Mouse (Mus musculus) midbrain, embryonic 14.5 days (tissue): ENCODE measurements around the gene Vmn2r116. TPM values are rescaled to one million over a fixed set of nuclear protein-coding genes. Genes with fewer than 3 reads are reported as not detected.
A peak's percentile ranks its signal among the peaks of the same experiment; 100 is the strongest.
"Not testable (repeated sequence)": the region's sequence is repeated elsewhere in the genome, so short reads cannot be mapped to it uniquely, and the experiment has no call there.

Source experiments
- ATAC-seq: fragments of 200-750 bp; cut with Nextera tagmentation; 2 replicates; pipeline ENCODE4 v1.8.0; 2017; ENCODE audit warnings: moderate number of reproducible peaks, moderate library complexity; ENCODE audit not compliant: low FRiP score, low TSS enrichment
- DNase-seq: peaks from one replicate; pipeline ENCODE4 v3.0.0-alpha.2; 2015
- H3K27ac ChIP-seq: fragments of 300-500 bp; sonication (generic); replicated peaks from 2 replicates; pipeline ENCODE4 v1.5.1; 2014; ENCODE audit warnings: mild to moderate bottlenecking, low read depth, low read length, moderate library complexity
- H3K27me3 ChIP-seq: fragments of 300-500 bp; sonication (generic); 2 replicates; pipeline ENCODE4 v1.6.1; 2014; ENCODE audit warnings: low read length, control low read depth, mixed read lengths; ENCODE audit not compliant: control insufficient read depth, insufficient read depth
- H3K36me3 ChIP-seq: fragments of 300-500 bp; sonication (generic); 2 replicates; pipeline ENCODE4 v1.6.1; 2014; ENCODE audit warnings: low read length, control low read depth; ENCODE audit not compliant: control insufficient read depth, insufficient read depth
- H3K4me1 ChIP-seq: fragments of 300-500 bp; sonication (generic); 2 replicates; pipeline ENCODE4 v1.6.1; 2014; ENCODE audit warnings: mild to moderate bottlenecking, antibody characterized with exemption, low read length, control low read depth; ENCODE audit not compliant: control insufficient read depth, insufficient read depth
- H3K4me2 ChIP-seq: fragments of 300-500 bp; sonication (generic); 2 replicates; pipeline ENCODE4 v1.6.1; 2014; ENCODE audit warnings: mild to moderate bottlenecking, low read length, moderate library complexity
- H3K4me3 ChIP-seq: fragments of 300-500 bp; sonication (generic); replicated peaks from 2 replicates; pipeline ENCODE4 v1.5.1; 2014; ENCODE audit warnings: low read depth, low read length
- H3K9ac ChIP-seq: fragments of 300-500 bp; sonication (generic); replicated peaks from 2 replicates; pipeline ENCODE4 v1.6.1; 2014; ENCODE audit warnings: mild to moderate bottlenecking, low read length, moderate library complexity
- H3K9me3 ChIP-seq: fragments of 300-500 bp; sonication (generic); 2 replicates; pipeline ENCODE4 v1.6.1; 2016; ENCODE audit warnings: low read length, control low read depth, mixed read lengths; ENCODE audit not compliant: control insufficient read depth
- WGBS: fragments of 180-500 bp; shearing (Covaris S2); extraction: QIAGEN DNeasy Blood & Tissue Kit; methylation state at CpG from one replicate; pipeline ENCODE4 v1.1.7; 2014; 5-methylcytosine and 5-hydroxymethylcytosine counted together
- polyA plus RNA-seq: library from polyadenylated mRNA; unstranded; fragments of >200 nt; fragmentation: Nextera tagmentation; extraction: Ambion mirVana; gene quantifications from 2 replicates; pipeline ENCODE4 v1.2.1, GENCODE M21; 2014

Gene Vmn2r116
- not detected in 2 replicates for polyA plus RNA-seq

- H3K27ac ChIP-seq, H3K27me3 ChIP-seq, DNase-seq, H3K4me1 ChIP-seq, H3K4me3 ChIP-seq, H3K4me2 ChIP-seq, ATAC-seq, H3K9ac ChIP-seq, H3K36me3 ChIP-seq, H3K9me3 ChIP-seq: not testable (repeated sequence)
These were observed at the start of gene Vmn2r116 for GRCm38 (mm10) chr17:23384304-23384703. Gene Vmn2r116 (plus strand): TSS chr17:23384604.

- not testable (repeated sequence) for DNase-seq, H3K4me2 ChIP-seq, H3K9me3 ChIP-seq, H3K36me3 ChIP-seq, H3K4me1 ChIP-seq, ATAC-seq, H3K9ac ChIP-seq, H3K27ac ChIP-seq, H3K27me3 ChIP-seq, H3K4me3 ChIP-seq
- WGBS: 57% methylated on average over 2 of the region's 2 CpGs
These were observed 41.0 kb upstream of the Vmn2r116 start, which contains the start of gene Vmn2r115 for GRCm38 (mm10) chr17:23343441-23343840. Gene Vmn2r115 (plus strand): TSS chr17:23343741.

DNA sequence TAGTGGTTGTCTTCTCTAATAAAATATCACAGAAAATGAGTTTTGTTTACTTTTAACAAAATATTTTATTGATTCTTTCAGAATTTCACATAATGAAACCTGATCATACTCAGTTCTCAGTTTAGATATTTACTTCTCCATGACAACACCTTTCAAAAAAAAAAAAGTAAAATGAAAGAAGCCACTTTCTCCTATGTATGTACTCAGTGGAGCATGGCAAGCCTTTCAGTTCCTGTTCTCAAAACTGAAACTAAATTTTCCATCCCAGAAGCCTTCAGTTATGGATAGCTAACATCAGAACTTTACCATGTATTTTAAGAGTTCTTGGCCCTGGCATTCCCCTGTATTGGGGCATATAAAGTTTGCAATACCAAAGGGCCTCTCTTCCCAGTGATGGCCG is 32.8 kb upstream of the Vmn2r116 start:
- WGBS: 53% methylated on average over 1 of the region's 1 CpGs
- ATAC-seq: no peak

GRCm38 (mm10) chr17:23433150-23433679 is 48.8 kb downstream of the Vmn2r116 start:
- no peak overlapping the region for H3K4me2 ChIP-seq
- peak; percentile 53; the same call in 1 of the 2 replicates for ATAC-seq
- 77% methylated on average over 6 of the region's 6 CpGs for WGBS
- H3K9me3 ChIP-seq: peaks cover 9% of the 10 kb centered on the region
- DNase-seq: no peak
- no peak overlapping the region for H3K4me3 ChIP-seq
- H3K27ac ChIP-seq: no peak overlapping the region
- no peaks in the 10 kb centered on the region for H3K36me3 ChIP-seq
- H3K4me1 ChIP-seq: no peaks in the 10 kb centered on the region
- no peaks in the 10 kb centered on the region for H3K27me3 ChIP-seq
- H3K9ac ChIP-seq: no peak overlapping the region

More for the DNA sequence above, 32.8 kb upstream of the Vmn2r116 start:
- Histone ChIP-seq H3K4me3 (no peak overlapping the region), H3K9ac (no peak overlapping the region), H3K4me1 (no peaks in the 10 kb centered on the region), H3K27me3 (no peaks in the 10 kb centered on the region), H3K4me2 (no peak overlapping the region), H3K9me3 (no peaks in the 10 kb centered on the region), H3K36me3 (no peaks in the 10 kb centered on the region), H3K27ac (no peak overlapping the region)
- no peak for DNase-seq

Other genes starting within 250 kb of the Vmn2r116 start
- gene Zfp40, start 191.4 kb upstream of the Vmn2r116 start, polyA plus RNA-seq: 33.7 and 38.1 TPM in 2 replicates
- gene Vmn2r114, start 72.1 kb upstream of the Vmn2r116 start, polyA plus RNA-seq: not detected in 2 replicates
- gene Vmn2r115, start 40.9 kb upstream of the Vmn2r116 start, polyA plus RNA-seq: not detected in 2 replicates
- not detected in 2 replicates for gene Vmn2r117, start 95.1 kb downstream of the Vmn2r116 start, polyA plus RNA-seq
- 16.8 and 19.1 TPM in 2 replicates for gene Zfp213, start 179.6 kb downstream of the Vmn2r116 start, polyA plus RNA-seq
- 24.8 and 31.4 TPM in 2 replicates for gene Zfp13, start 214.9 kb downstream of the Vmn2r116 start, polyA plus RNA-seq
- gene Zscan10, start 216.3 kb downstream of the Vmn2r116 start, polyA plus RNA-seq: not detected in 2 replicates